Mouse (Mus musculus) liver, embryonic 16.5 days (tissue): ENCODE data around the gene Rab3b. TPM values are rescaled to one million over a fixed set of nuclear protein-coding genes. Genes with fewer than 3 reads are reported as not detected.

ENCODE experiments used
- ATAC-seq: fragments of 200-750 bp; cut with Nextera tagmentation; 2 replicates; pipeline ENCODE4 v1.8.0; 2017; ENCODE audit warnings: low read depth, mild to moderate bottlenecking, moderate number of reproducible peaks, moderate library complexity
- H3K27ac ChIP-seq: fragments of 300-500 bp; sonication (generic); 2 replicates; pipeline ENCODE4 v1.5.1; 2014; ENCODE audit warnings: mild to moderate bottlenecking, low read length
- H3K27me3 ChIP-seq: fragments of 300-500 bp; sonication (generic); 2 replicates; pipeline ENCODE4 v1.6.1; 2014; ENCODE audit warnings: low read depth, low read length, mixed read lengths; ENCODE audit not compliant: control insufficient read depth, insufficient read depth
- H3K36me3 ChIP-seq: fragments of 300-500 bp; sonication (generic); 2 replicates; pipeline ENCODE4 v1.6.1; 2014; ENCODE audit warnings: mild to moderate bottlenecking; ENCODE audit not compliant: control insufficient read depth, insufficient read depth
- H3K4me1 ChIP-seq: fragments of 300-500 bp; sonication (generic); 2 replicates; pipeline ENCODE4 v1.6.1; 2014; ENCODE audit warnings: low read depth, low read length, mixed read lengths; ENCODE audit not compliant: control insufficient read depth
- H3K4me2 ChIP-seq: fragments of 300-500 bp; sonication (generic); 2 replicates; pipeline ENCODE4 v1.6.1; 2014; ENCODE audit warnings: low read depth, low read length, mixed read lengths
- H3K4me3 ChIP-seq: fragments of 300-500 bp; sonication (generic); 2 replicates; pipeline ENCODE4 v1.5.1; 2014; ENCODE audit warnings: low read depth, mild to moderate bottlenecking, low read length
- H3K9ac ChIP-seq: fragments of 300-500 bp; sonication (generic); 2 replicates; pipeline ENCODE4 v1.6.1; 2014; ENCODE audit warnings: low read depth, low read length
- H3K9me3 ChIP-seq: fragments of 300-500 bp; sonication (generic); replicated peaks from 2 replicates; pipeline ENCODE4 v1.6.1; 2016; ENCODE audit warnings: low read length; ENCODE audit not compliant: control insufficient read depth
- WGBS: fragments of 180-500 bp; shearing (Covaris S2); extraction: QIAGEN DNeasy Blood & Tissue Kit; methylation state at CpG from one replicate; pipeline ENCODE4 v1.1.7; 2014; ENCODE audit not compliant: insufficient replicate concordance; 5-methylcytosine and 5-hydroxymethylcytosine counted together
- polyA plus RNA-seq: library from polyadenylated mRNA; unstranded; fragments of >200 nt; fragmentation: Nextera tagmentation; extraction: Ambion mirVana; gene quantifications from 2 replicates; pipeline ENCODE4 v1.2.1, GENCODE M21; 2015

Rab3b gene
- polyA plus RNA-seq, 1 experiment from 2014 or later, result 2.5 TPM

GRCm38 (mm10) chr4:108934856-108935255, 56.0 kb downstream of the Rab3b start:
- Histone ChIP-seq H3K27ac (no peak overlapping the region), H3K9me3 (no peaks in the 10 kb centered on the region), H3K4me2 (no peak overlapping the region), H3K9ac (no peak overlapping the region), H3K4me1 (no peaks in the 10 kb centered on the region), H3K36me3 (no peaks in the 10 kb centered on the region), H3K27me3 (no peaks in the 10 kb centered on the region; the same call in 1 of the 2 replicates), H3K4me3 (no peak overlapping the region)
- 46% methylated on average over 4 of the region's 4 CpGs for WGBS
- ATAC-seq, result no peak

- 64% methylated on average over 12 of the region's 12 CpGs for WGBS
- H3K27ac ChIP-seq, result no peak overlapping the region
Observed at GRCm38 (mm10) chr4:108937848-108938771, 59.2 kb downstream of the Rab3b start.

DNA sequence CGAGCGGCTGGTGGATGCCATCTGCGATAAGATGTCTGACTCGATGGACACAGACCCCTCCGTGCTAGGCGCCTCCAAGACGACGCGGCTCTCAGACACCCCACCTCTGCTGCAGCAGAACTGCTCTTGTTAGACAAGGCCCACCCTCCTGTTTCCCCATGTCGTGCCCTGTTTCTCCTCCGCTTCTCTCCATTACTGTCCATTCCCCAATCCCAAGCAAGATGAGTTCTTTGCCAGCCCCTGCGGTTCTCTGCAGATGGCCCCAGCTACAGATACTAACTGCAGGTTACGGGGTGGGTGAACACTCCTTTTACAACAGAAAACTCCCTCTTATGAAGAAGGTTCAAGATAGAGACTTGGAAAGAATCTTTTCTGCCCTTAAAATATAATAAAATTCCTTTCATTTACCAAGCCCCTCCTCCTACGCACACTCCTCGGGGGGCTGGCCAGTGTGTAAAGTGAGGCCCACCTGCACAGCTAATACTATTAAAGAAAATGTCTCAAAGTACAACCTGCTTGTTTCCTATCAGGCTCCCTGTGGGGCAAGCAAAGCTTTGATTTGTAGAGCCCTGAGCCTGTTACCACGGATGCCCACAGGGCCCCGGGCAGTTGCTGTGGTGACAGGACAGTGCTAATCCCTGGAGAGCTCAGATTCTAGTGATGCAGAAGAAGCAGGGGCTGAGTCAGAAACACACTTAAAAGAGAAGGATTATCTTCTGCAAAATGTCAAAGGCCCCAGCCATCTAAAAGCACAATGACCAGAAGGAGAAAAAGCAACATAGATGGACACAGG, 62.0 kb downstream of the Rab3b start:
- H3K27me3 ChIP-seq, result no peaks in the 10 kb centered on the region; the same call in 1 of the 2 replicates

More at GRCm38 (mm10) chr4:108937848-108938771, 59.2 kb downstream of the Rab3b start:
- Histone ChIP-seq H3K4me3 (no peak overlapping the region), H3K36me3 (no peaks in the 10 kb centered on the region), H3K9me3 (no peaks in the 10 kb centered on the region), H3K4me2 (no peak overlapping the region), H3K27me3 (no peaks in the 10 kb centered on the region; the same call in 1 of the 2 replicates), H3K4me1 (no peaks in the 10 kb centered on the region), H3K9ac (no peak overlapping the region)
- no peak for ATAC-seq

DNA sequence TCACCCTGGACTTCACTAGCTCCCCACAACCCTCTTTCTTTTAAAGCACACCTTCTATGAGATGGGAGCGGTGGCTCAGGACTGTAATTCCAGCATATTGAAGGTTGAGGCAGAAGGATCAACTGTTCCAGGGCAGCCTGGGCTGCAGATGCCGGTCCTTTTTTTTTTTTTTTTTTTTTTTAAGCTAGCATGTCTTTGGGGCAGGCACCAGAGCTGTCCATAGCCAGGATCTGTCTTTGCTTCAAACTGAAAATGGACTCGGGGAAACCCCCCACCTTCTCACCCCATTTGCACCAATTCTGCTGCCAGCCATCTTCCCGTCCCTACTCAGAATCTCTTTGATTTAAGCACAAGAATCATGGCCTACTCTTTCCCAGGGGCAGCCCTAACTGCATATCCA, 63.3 kb downstream of the Rab3b start:
- no peak for ATAC-seq
- Histone ChIP-seq H3K4me2 (no peak overlapping the region), H3K9me3 (no peaks in the 10 kb centered on the region), H3K4me1 (no peaks in the 10 kb centered on the region), H3K9ac (no peak overlapping the region), H3K27ac (no peak overlapping the region), H3K36me3 (no peaks in the 10 kb centered on the region), H3K4me3 (no peak overlapping the region), H3K27me3 (no peaks in the 10 kb centered on the region; the same call in 1 of the 2 replicates)
- WGBS, result 61% methylated on average over 4 of the region's 4 CpGs

More for the DNA sequence above, 62.0 kb downstream of the Rab3b start:
- Histone ChIP-seq H3K4me3 (no peak overlapping the region), H3K4me2 (no peak overlapping the region), H3K9ac (no peak overlapping the region), H3K9me3 (no peaks in the 10 kb centered on the region), H3K36me3 (no peaks in the 10 kb centered on the region), H3K4me1 (no peaks in the 10 kb centered on the region), H3K27ac (no peak overlapping the region)
- no peak for ATAC-seq
- 75% methylated on average over 17 of the region's 17 CpGs for WGBS

DNA sequence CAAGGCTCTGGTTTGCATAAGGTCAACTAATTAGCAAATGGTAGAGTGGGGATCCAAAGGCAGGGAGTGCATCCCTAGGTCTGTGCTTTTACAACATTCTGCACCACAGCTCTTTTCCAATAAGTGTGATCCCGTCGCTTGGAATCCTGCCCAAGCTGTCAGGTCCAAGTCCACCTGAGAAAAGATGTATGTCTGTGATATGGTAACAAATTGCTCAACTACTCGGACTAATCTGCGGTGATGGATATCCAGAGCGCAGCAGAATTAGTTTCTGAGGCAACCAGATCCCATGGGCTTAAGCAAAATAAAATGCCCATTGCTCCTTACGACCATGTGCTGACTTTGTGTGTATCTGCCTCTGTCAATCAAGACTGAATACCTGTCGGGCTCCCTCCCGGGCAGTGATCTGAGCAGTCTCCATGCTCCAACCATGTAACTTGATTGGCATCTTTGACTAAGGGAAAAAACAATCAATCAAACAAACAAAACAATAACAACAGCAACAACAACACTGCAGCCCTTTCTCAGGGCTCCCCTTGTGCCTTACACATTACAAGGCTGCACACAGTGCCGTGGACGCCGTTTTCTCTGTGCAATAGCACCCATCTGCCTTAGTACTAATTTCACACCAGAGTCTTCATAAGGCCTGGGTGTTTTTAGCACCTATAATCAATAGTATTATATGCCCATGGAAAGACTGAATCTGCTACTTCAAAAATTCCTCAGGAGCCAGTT, 64.3 kb downstream of the Rab3b start:
- WGBS, result 67% methylated on average over 11 of the region's 11 CpGs
- ATAC-seq, result no peak

GRCm38 (mm10) chr4:108949168-108949567, 70.3 kb downstream of the Rab3b start:
- H3K27me3 ChIP-seq, result no peaks in the 10 kb centered on the region
- no peak for ATAC-seq
- H3K27ac ChIP-seq, result no peak overlapping the region
- no peaks in the 10 kb centered on the region for H3K4me1 ChIP-seq
- H3K9me3 ChIP-seq, result no peaks in the 10 kb centered on the region
- no peak overlapping the region for H3K4me3 ChIP-seq
- no peaks in the 10 kb centered on the region for H3K36me3 ChIP-seq
- no peak overlapping the region for H3K9ac ChIP-seq
- WGBS, result 82% methylated on average over 7 of the region's 7 CpGs
- no peak overlapping the region for H3K4me2 ChIP-seq

More for the DNA sequence above, 64.3 kb downstream of the Rab3b start:
- Histone ChIP-seq H3K4me3 (no peak overlapping the region), H3K9me3 (no peaks in the 10 kb centered on the region), H3K27ac (no peak overlapping the region), H3K4me1 (no peaks in the 10 kb centered on the region), H3K36me3 (no peaks in the 10 kb centered on the region), H3K4me2 (no peak overlapping the region), H3K9ac (no peak overlapping the region), H3K27me3 (no peaks in the 10 kb centered on the region)

GRCm38 (mm10) chr4:108950201-108950600, 71.3 kb downstream of the Rab3b start:
- Histone ChIP-seq H3K9ac (no peak overlapping the region), H3K4me1 (no peaks in the 10 kb centered on the region), H3K27ac (no peak overlapping the region), H3K27me3 (no peaks in the 10 kb centered on the region), H3K4me3 (no peak overlapping the region), H3K36me3 (no peaks in the 10 kb centered on the region), H3K9me3 (no peaks in the 10 kb centered on the region), H3K4me2 (no peak overlapping the region)
- WGBS, result 80% methylated on average over 1 of the region's 1 CpGs
- no peak for ATAC-seq

DNA sequence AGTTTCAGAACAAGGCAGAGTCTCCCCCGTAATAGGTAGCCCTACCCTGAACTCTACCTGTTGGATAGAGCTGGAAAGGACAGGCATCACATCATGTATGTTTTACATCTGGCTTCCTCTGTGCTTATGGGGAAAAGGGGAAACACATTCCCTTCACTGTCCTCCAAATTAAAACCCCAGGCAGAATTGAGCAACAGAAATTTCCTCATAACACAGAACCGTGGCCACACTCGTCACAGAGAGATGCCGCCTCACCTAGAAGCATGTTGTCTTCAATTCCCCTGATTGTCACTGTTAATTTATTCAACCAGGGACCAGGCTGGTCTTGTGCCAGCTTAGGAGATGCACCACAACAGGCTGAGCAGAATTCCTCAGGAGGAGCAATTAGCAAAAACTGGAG, 72.8 kb downstream of the Rab3b start:
- Histone ChIP-seq H3K4me2 (no peak overlapping the region), H3K27me3 (no peaks in the 10 kb centered on the region), H3K4me1 (no peaks in the 10 kb centered on the region), H3K9me3 (no peaks in the 10 kb centered on the region), H3K4me3 (no peak overlapping the region), H3K36me3 (no peaks in the 10 kb centered on the region), H3K27ac (no peak overlapping the region), H3K9ac (no peak overlapping the region)
- WGBS, result 59% methylated on average over 4 of the region's 4 CpGs
- ATAC-seq, result no peak
